ENCODE assay signal across 8 mouse cellular contexts in the genomic region with DNA sequence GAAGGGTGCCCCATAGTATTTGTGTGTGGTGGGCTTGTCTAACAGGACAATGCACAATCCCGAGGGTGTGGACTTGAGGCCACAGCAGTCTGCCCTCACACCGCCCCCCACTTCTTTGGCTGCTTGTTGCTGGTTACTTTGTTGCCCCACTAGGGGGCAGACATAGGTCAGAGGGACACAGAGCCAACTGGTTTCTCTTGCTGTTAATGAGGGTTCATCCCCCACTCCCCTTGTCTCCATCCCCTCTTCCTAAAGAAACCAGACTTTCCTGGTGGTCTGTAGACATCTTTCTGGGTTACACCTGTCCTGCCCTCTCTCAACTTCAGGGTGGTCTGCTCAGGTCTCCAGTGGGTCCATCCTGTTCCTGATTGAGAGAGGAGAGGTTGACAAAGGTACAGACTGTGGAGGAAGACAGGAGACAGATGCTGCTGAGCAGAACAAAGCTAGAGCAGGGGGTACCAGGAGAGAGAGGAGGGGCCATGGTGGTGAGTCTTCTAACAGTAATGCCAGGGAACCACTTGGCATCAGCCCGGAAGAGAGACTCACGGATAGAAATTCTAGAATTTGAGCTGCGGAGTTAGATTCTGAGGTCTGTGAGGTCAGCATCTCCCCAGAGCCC. TPM values are rescaled to one million over a fixed set of nuclear protein-coding genes. Genes with fewer than 3 reads are reported as not detected.
DNase-seq lines count a peak whose midpoint lies in the region; ATAC-seq and TF ChIP-seq lines count a peak whose summit lies in the region.

No protein-coding gene starts in this region.

- no peaks in the 10 kb centered on the region for H3K79me2 ChIP-seq in C2C12 (ENCODE audit: control insufficient read depth, insufficient read depth)

- no peak overlapping the region for H3ac ChIP-seq in C2C12 (ENCODE audit: control insufficient read depth, insufficient read length, low read depth)

- ATAC-seq in hindbrain, embryonic 15.5 days (ENCODE audit: low FRiP score, low read depth): peak; percentile 42; the same call in 1 of the 2 replicates
- no peak for ATAC-seq in kidney, embryonic 15.5 days (replicated peaks; ENCODE audit: low FRiP score)
- ATAC-seq in inflammation-experienced regulatory T-cells, adult 6 months: no peak

- H3K36me3 ChIP-seq in C2C12 (ENCODE audit: control insufficient read depth, insufficient read depth): no peaks in the 10 kb centered on the region
- no peaks in the 10 kb centered on the region for H3K36me3 ChIP-seq in hindbrain, embryonic 15.5 days
- no peaks in the 10 kb centered on the region for H3K36me3 ChIP-seq in small intestine, adult 2 months (ENCODE audit: control insufficient read depth, insufficient read depth, low read length)
- no peaks in the 10 kb centered on the region for H3K36me3 ChIP-seq in kidney, embryonic 15.5 days

- no peaks in the 10 kb centered on the region for H3K79me3 ChIP-seq in C2C12 (ENCODE audit: low read depth)

- no peak overlapping the region; the same call in 1 of the 2 replicates for H3K27ac ChIP-seq in hindbrain, embryonic 15.5 days (replicated peaks)
- H3K27ac ChIP-seq in small intestine, adult 2 months (ENCODE audit: insufficient read depth, low read depth, low read length): no peak overlapping the region
- no peak overlapping the region for H3K27ac ChIP-seq in kidney, embryonic 15.5 days

- no peak overlapping the region for H3K9ac ChIP-seq in hindbrain, embryonic 15.5 days
- no peak overlapping the region for H3K9ac ChIP-seq in kidney, embryonic 15.5 days

- intact Hi-C loops in heart, postnatal 10 days (cut with DNase I): no loop called here

- no peak overlapping the region for H3K4me2 ChIP-seq in hindbrain, embryonic 15.5 days
- H3K4me2 ChIP-seq in kidney, embryonic 15.5 days: no peak overlapping the region

- WGBS in hindbrain, embryonic 15.5 days: 65% methylated on average over 5 of the region's 5 CpGs
- WGBS in small intestine, adult 2 months: 66% methylated on average over 5 of the region's 5 CpGs
- WGBS in kidney, embryonic 15.5 days: 62% methylated on average over 5 of the region's 5 CpGs

- no peaks in the 10 kb centered on the region for H3K9me3 ChIP-seq in hindbrain, embryonic 15.5 days
- H3K9me3 ChIP-seq in kidney, embryonic 15.5 days (replicated peaks): no peaks in the 10 kb centered on the region

- H3K4me1 ChIP-seq in hindbrain, embryonic 15.5 days (replicated peaks): 0 out of 2 replicates have a peak, but pooled peaks cover 7% of the 10 kb centered on the region
- H3K4me1 ChIP-seq in small intestine, adult 2 months (ENCODE audit: control insufficient read depth, insufficient read depth, insufficient read length, low read length): no peaks in the 10 kb centered on the region
- H3K4me1 ChIP-seq in kidney, embryonic 15.5 days: no peaks in the 10 kb centered on the region

- TF ChIP-seq CTCF in C2C12 (IDR thresholded peaks at IDR 0.05; ENCODE audit: control insufficient read depth, insufficient read depth, insufficient read length): peak; percentile 58
- TF ChIP-seq CTCF in small intestine, adult 2 months (IDR thresholded peaks at IDR 0.05; ENCODE audit: extremely low read depth, insufficient read length, insufficient replicate concordance, low read depth, low read length): peak; percentile 62; the same call in 1 of the 2 replicates

- DNase-seq in heart, postnatal 10 days: peak; percentile 32 to 46
- DNase-seq in heart, adult 8-10 months (ENCODE audit: low spot score): no peak
- DNase-seq in cerebellum, adult 9-10 months: peak; percentile 12

- H3K4me3 ChIP-seq in C2C12 (ENCODE audit: insufficient read depth, poor library complexity, severe bottlenecking): no peak overlapping the region
- no peak overlapping the region for H3K4me3 ChIP-seq in hindbrain, embryonic 15.5 days
- no peak overlapping the region for H3K4me3 ChIP-seq in small intestine, adult 2 months (ENCODE audit: low read depth, low read length)
- no peak overlapping the region for H3K4me3 ChIP-seq in kidney, embryonic 15.5 days (replicated peaks)

- TF ChIP-seq POLR2A in small intestine, adult 2 months (IDR thresholded peaks at IDR 0.05; ENCODE audit: low read depth, low read length): no peak

- peaks cover 3% of the 10 kb centered on the region for H3K27me3 ChIP-seq in C2C12 (ENCODE audit: control insufficient read depth, insufficient read depth, insufficient read length)
- no peaks in the 10 kb centered on the region for H3K27me3 ChIP-seq in hindbrain, embryonic 15.5 days
- H3K27me3 ChIP-seq in small intestine, adult 2 months (ENCODE audit: control insufficient read depth, insufficient read depth, low read length): no peaks in the 10 kb centered on the region
- 0 out of 2 replicates have a peak, but pooled peaks cover 5% of the 10 kb centered on the region for H3K27me3 ChIP-seq in kidney, embryonic 15.5 days

TF ChIP-seq in C2C12, 6 proteins besides CTCF, POLR2A, EP300 and RAD21:
- no peak for TF ChIP-seq MAX (IDR thresholded peaks at IDR 0.05)
- no peak for TF ChIP-seq USF1 (IDR thresholded peaks at IDR 0.05; ENCODE audit: low read depth)
- no peak for TF ChIP-seq MYOD1 (IDR thresholded peaks at IDR 0.05; ENCODE audit: control insufficient read depth, insufficient read length, low read depth)
- TF ChIP-seq MYOG (IDR thresholded peaks at IDR 0.05; ENCODE audit: control insufficient read depth, extremely low read depth, insufficient read length): no peak
- no peak for TF ChIP-seq CEBPB (IDR thresholded peaks at IDR 0.05; ENCODE audit: low read depth)
- TF ChIP-seq FOSL1 (IDR thresholded peaks at IDR 0.05; ENCODE audit: insufficient read depth, low read length, poor library complexity, severe bottlenecking): no peak
TF ChIP-seq in C2C12: peak in this region for 0.

RNA-seq across cellular contexts. Expression of a gene that starts 26.3 kb away (rescaled TPM):
- under 1 TPM; 0.12 to 0.29 TPM for total RNA-seq in heart, postnatal 10 days (2021)
- total RNA-seq in heart, adult 8-10 months (2022): under 1 TPM; 0.34 to 0.63 (median 0.41) TPM
- 0.01 TPM for polyA plus RNA-seq in C2C12 (2012; fragmentation: generic; extraction: Trizol)
- 7.0 and 9.7 TPM in 2 replicates for polyA plus RNA-seq in hindbrain, embryonic 15.5 days (2015; fragmentation: Nextera tagmentation; extraction: Ambion mirVana)
- 1.4 and 2.1 TPM in 2 replicates for polyA plus RNA-seq in small intestine, adult 2 months (2012; rRNA removed)
- polyA plus RNA-seq in kidney, embryonic 15.5 days (2015; fragmentation: Nextera tagmentation; extraction: Ambion mirVana): 7.5 and 8.0 TPM in 2 replicates
- polyA plus RNA-seq in inflammation-experienced regulatory T-cells, adult 6 months (2017; shearing (Covaris generic)): not detected

RNA-seq across cellular contexts. Expression of a gene that starts 41.2 kb away (rescaled TPM):
- 10 to 100 TPM; 87.4 to 90.2 TPM for total RNA-seq in heart, postnatal 10 days (2021)
- total RNA-seq in heart, adult 8-10 months (2022): 100 to 1,000 TPM in 1 of 4 experiments, 10 to 100 TPM in 3; 51.0 to 123 (median 71.2) TPM
- polyA plus RNA-seq in C2C12 (2012; fragmentation: generic; extraction: Trizol): 17.4 TPM
- 73.3 and 79.7 TPM in 2 replicates for polyA plus RNA-seq in hindbrain, embryonic 15.5 days (2015; fragmentation: Nextera tagmentation; extraction: Ambion mirVana)
- 7.3 and 9.7 TPM in 2 replicates for polyA plus RNA-seq in small intestine, adult 2 months (2012; rRNA removed)
- polyA plus RNA-seq in kidney, embryonic 15.5 days (2015; fragmentation: Nextera tagmentation; extraction: Ambion mirVana): 26.5 and 27.0 TPM in 2 replicates
- polyA plus RNA-seq in inflammation-experienced regulatory T-cells, adult 6 months (2017; shearing (Covaris generic)): 1 to 10 TPM; 1.8 to 3.3 (median 1.9) TPM
